Mouse (Mus musculus) c-Kit-positive CD71-positive TER-119-negative erythroid progenitor cells, embryonic 14.5 days (primary cell): ENCODE data around the gene Rerg.

Experiments used
- DNase-seq: peaks from one replicate; pipeline ENCODE4 v3.0.0-alpha.2; 2013; ENCODE audit warnings: low read depth

Rerg gene

GRCm38 (mm10) chr6:137162481-137162880 lies 7.8 kb downstream of the Rerg start:
- no peak for DNase-seq

GRCm38 (mm10) chr6:137161491-137162088 lies 8.7 kb downstream of the Rerg start:
- DNase-seq = no peak

GRCm38 (mm10) chr6:137159372-137159926 lies 10.8 kb downstream of the Rerg start:
- no peak for DNase-seq

DNA sequence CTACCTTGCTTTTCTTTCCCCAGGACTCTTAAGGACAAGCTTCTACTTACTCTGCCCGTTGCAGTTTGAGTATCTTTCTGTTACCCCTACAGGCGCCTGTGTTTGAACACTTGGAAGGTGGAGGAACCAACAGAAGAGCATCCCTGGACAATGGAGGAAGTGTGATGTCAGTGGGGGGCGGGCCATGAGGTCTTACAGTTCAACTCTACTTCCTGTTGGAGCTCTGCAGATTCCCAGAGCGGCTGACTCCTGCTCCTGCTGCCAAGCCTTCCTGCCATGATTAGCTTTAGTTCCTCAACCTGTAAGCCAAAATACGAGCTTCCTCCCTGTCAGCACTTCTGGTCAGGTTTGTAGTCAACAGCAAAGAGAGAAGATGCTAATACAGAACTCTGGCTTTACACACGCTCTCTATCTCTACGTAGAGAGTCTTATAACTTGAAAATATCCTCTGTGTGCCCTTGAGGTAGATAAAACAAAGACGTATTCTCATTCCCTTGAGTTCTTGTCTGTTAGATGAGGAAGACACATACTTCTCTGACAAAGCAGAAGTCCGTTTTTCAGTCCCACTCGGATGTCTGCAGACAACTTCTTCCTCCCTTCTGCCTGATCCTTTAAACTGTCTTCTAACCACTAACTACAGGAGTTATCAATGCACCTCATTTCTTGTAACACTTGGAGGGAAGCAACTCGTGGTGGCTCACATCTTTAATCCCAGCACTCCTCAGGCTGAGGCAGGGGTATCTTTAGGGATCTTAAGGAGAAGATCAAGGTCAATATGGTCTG lies 13.7 kb downstream of the Rerg start:
- DNase-seq = no peak

- no peak for DNase-seq
Measured at GRCm38 (mm10) chr6:137155196-137156137, 14.8 kb downstream of the Rerg start.

GRCm38 (mm10) chr6:137153021-137153420 lies 17.3 kb downstream of the Rerg start:
- DNase-seq = no peak

DNA sequence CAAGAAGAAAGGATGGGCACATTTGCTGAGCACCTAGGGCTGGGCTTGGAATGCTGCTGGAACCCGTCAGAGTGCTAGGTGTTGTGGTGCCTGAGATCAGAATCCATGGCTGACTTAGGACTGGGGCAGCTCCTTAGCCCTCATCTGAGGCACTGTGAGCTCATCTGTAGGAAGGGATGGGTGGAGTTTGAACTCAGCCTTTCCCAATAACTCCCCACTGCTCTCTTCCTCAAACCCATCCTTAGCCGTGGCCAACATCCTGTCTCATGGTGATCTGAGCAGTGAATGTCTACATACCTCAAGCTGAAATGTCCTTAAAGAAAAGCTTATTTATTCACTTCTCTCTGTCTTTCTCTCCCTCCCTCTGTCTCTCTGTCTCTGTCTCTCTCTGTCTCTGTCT lies 19.3 kb downstream of the Rerg start:
- DNase-seq = no peak

DNA sequence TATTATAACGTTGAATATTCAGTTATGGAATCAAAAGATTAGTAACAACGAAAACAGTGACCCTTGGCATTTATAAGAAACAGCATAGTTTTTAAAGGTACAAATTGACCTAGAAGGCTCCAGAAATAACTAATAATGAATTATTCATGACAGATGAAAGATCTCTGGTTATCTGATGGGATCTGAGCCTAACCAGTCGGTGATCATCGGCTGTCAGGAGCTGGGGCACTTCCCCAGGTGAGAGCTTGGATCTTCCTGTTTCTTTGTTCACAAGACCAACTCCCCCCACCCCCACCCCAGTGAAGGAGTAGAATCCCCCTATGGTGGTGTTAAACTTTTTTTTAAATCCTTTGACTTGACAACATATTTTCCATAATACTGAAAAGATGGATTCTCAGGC lies 20.5 kb downstream of the Rerg start:
- no peak for DNase-seq

DNA sequence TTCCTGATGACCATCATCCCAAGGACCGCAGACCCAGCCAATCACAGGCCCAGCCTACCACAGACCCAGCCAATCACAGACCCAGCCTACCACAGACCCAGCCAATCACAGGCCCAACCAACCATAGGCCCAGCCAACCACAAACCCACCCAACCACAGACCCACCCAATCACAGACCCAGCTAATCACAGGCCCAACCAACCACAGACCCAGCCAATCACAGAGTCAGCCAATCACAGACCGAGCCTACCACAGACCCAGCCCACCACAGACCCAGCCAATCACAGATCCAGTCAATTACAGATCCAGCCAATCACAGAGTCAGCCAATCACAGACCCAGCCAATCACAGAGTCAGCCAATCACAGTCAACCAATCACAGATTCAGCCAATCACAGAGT lies 23.4 kb downstream of the Rerg start:
- DNase-seq = no peak

- DNase-seq = no peak
Measured at GRCm38 (mm10) chr6:137145611-137146010, 24.7 kb downstream of the Rerg start.

DNA sequence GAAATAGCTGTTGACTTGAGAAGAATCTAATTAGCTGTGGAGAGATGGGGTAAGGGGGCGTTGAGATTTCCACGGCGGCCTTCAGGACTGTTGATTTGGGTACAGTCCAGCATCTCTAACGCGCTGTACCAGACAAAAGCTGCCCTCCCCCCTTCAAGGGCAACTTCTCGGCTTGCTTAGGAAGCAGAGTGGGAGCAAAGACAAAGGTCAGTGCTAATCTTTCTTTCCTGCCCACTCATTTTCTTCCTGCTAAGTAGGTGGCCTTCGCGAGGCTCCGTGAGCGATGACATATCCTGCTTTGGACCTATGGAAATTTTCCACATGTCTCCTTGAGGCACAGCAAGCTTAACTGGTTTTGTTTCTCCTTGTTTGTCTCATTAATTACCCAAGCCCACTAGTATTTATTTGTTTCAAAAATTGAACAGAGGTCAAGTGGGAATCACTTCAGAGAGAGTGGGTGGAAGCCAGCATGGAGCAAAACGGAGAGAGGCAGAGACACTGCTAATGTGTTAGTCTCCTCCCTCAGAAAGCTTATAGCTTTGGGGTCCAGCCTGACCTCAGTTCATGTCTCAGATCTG lies 25.2 kb downstream of the Rerg start:
- DNase-seq = no peak

- no peak for DNase-seq
Measured at GRCm38 (mm10) chr6:137144526-137144840, 25.8 kb downstream of the Rerg start.

DNA sequence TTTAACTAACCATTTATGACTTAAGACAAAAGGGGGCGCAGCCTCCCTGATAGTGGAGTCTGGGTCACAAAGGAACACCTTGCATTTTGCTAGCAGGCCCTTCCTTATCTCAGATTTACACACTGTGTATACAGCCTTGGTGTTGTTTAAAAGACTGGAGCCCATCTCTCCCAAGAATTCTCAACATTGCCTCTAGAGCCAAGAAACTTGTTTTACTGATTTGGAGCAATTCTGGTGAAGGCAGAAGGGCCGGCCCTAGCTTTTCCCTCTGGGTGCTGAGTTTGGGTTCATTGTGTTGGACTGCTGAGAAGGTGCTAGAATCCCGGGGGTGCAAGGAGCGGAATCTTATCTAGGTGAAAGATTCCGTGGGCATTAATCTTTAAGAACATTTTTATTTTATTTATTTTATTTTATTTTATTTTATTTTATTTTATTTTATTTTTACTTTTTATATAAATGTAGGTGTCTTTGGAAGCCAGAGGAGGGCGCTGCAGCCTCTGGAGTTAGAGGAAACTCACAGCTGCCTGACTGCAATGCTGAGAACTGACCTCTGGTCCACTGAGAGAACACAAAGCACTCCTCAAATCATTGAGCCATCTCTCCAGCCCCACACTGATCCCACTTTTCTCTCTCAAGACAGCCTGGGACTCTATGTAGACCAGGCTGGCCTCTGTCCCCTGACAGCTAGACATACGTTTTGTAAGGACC lies 26.3 kb downstream of the Rerg start:
- no peak for DNase-seq

DNA sequence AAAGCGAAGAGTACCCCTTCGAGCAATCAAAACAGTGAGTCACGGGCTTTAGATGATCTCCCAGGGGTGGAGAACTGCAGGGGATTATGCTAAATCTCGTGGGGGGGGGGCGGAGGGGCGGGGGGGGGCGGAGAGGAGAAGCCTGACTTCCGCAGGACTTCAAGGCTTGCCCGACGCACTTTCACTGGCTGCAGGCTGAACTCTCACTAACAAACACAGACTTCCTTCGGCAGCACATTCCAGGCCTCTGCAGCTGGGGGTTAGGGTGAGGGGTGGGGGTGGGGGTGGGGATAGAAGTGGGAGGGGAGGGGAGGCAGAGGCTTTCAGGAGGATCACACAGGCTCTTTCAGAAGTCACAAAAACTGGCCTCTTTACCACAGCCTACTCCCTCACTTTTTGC lies 27.5 kb downstream of the Rerg start:
- DNase-seq = no peak

DNA sequence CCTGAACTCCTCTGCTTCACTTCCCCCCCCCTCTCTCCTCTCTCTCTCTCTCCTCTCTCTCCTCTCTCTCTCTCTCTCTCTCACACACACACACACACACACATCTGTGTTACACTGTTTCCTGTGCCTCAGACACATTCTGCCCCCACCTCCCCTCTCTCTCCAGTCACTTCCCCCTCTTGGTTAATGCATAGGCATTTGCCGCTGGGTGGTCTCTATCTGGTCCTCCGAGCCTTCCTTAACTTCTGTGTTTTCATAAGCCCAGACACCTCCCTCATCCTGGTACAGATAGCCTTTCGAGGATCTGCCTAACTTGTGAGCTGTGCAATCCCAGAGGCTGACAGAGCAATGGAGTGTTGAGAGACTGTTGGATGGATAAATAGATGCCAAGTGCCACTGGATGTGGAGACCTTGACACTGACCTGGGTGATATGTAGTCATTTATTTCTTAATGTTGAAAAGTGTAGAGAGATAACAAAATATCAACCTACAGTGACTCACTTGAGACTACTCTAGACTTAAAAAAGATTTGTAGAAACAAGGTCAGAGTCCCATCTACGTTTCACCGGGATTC lies 29.0 kb downstream of the Rerg start:
- no peak for DNase-seq

DNA sequence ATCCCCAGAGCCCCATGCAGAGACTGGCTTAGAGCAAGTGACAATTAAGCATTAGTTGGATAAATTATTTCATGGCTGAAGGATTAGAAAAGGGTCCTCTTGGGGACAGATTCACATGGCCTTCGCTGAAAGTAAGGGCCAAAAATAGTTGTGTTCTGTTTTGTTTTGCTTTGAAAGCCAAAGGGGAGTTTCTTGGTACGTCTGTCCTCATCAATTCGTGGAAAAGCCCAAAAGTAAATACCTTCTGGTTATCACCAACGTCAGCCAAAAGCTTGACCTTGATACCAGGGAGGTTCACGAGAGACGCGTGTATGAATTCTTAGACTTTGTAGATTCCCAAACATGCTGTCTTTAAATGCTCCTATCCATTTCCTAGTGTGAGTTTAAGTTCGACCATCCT lies 31.5 kb downstream of the Rerg start:
- DNase-seq = no peak

- DNase-seq = no peak
Measured at GRCm38 (mm10) chr6:137138391-137138790, 31.9 kb downstream of the Rerg start.

GRCm38 (mm10) chr6:137136401-137136800 lies 33.9 kb downstream of the Rerg start:
- DNase-seq = no peak

- DNase-seq = no peak
Measured at GRCm38 (mm10) chr6:137135506-137136391, 34.5 kb downstream of the Rerg start.

GRCm38 (mm10) chr6:137131794-137132193 lies 38.5 kb downstream of the Rerg start:
- DNase-seq = no peak
